Mouse (Mus musculus) large intestine, adult 2 months (tissue): ENCODE measurements around the gene Cox8c. TPM values are rescaled to one million over a fixed set of nuclear protein-coding genes. Genes with fewer than 3 reads are reported as not detected.

ENCODE experiments used
- DNase-seq: peaks from one replicate; pipeline ENCODE4 v3.0.0-alpha.2; 2012; ENCODE audit warnings: low read depth, low spot score
- WGBS: fragments of 180-500 bp; shearing (Covaris S2); methylation state at CpG from one replicate; pipeline ENCODE4 v1.1.7; 2018; 5-methylcytosine and 5-hydroxymethylcytosine counted together
- polyA plus RNA-seq: library from polyadenylated mRNA; depleted of rRNA; stranded (reverse); fragments of >200 nt; gene quantifications from 2 replicates; pipeline ENCODE4 v1.2.3, GENCODE M21; 2012; rRNA removed

Cox8c gene
- not detected in 2 replicates for polyA plus RNA-seq

DNA sequence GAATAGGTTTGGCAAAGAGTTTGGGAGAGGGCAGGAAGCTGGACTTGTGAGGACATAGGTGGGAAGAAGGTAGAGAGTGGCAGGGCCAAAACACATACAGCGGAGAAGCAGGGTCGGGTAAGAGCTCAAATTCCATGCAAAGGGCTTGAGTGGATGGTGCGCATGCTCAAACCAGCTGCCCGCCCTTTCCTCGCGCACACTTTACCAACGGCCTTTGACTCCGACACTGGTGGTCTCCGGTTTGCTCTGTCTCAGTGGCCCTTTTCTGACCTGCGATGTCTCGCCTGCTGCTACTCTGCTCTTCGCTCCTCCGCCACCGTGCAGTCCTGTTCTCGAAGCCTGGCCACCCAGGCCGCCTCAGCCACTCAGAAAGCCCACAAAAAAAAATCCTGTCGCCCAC, at the start of gene Cox8c:
Cox8c (plus strand) TSS at position 226 of the 400 bp plus-strand sequence.
- WGBS, result 88% methylated on average over 17 of the region's 17 CpGs
- DNase-seq, result no peak

DNA sequence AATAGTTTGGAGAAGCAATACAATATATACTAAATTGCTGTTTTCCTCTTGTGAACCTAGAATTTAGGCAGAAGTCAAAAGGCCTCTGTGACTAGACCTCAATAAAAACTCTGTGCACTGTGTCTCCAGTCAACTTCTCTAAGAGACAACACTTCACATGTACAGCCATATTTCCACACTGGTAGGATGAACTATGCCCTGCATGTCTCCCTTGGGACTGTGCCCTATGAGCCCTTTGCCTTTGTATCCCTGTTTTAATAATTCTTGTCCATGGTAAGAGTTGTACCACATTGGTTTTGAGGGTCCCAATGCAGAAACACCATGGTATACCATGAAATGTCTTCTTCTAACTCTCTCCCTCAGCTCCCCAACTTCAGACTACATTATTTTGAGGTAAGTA, 38.3 kb upstream of the Cox8c start:
- no peak for DNase-seq

DNA sequence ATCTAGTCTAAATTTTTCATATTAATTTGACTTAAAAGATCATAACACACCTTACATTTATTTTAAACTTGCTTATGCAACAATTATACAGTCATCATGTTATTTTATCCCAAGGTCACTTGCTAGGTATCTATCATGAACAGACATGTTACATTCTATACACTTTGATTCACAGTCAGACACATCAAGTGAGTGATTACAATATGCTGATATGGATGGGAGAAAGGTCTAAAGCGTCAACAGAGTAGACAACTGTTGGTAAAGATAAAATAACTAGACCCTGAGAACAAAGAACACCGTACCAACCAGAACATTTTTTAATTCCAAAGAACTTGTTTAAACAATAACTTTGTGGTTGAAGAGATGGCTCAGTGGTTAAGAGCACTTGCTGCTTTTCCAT, 29.3 kb upstream of the Cox8c start:
- 91% methylated on average over 2 of the region's 2 CpGs for WGBS
- DNase-seq, result no peak

DNA sequence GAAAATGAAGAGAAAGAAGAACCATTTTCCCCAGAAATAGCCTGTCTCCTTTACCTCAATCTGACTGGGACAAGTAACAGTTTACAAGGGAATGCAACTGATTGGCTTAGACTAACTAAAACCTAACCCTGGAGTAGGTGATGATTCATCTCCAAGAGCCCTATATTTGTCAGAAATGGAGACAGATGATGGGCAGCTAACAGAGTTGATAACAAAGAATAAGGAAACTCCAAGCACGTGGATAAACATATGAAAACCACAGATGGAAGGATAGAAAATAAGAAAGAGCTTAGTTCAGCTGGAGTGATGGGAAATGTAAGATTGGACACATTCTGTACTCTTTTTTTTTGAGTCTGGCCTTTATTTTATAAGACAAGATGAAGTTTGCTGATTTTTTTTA, 28.6 kb upstream of the Cox8c start:
- WGBS, result 51% methylated on average over 1 of the region's 1 CpGs

DNA sequence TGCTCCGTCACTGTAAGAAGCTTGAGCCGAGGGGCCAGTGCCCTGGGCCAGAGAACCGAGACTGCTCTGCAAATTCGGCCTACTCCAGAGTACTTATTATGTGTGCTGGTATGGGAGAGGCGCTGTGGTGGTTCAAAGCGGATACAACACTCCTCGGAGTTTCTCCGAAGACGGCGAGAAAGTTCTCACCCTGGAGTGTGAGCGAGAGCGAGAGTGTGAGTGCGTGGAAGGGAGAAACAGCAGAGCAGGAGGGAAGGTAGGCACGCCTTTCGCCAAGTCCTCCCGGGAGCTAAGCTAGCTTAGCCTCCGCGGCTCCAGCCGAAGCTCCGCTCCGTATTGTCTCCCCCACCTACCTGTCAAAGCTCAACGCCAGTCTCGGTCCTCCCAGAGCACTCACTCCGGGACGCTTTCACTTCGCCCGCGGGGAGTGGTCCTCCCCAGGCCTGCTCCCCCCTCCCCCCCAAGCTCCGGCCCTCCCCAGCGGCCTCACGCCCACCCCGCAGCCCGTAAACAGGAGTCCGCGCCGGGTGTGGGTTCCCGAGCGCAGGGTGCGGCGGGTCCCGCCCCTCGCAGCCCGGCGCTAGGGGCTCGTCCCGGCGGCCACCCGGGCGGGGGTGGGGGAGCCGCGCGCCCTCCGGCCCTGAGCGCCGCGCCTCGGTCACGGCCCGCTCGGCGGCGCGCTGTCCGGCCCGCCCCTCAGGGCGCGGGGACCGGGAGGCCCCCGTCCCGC, 21.6 kb upstream of the Cox8c start:
- WGBS, result under 1% methylated on average over 69 of the region's 70 CpGs
- DNase-seq, result peak; percentile 11

More for the DNA sequence above, 28.6 kb upstream of the Cox8c start:
- DNase-seq, result no peak

DNA sequence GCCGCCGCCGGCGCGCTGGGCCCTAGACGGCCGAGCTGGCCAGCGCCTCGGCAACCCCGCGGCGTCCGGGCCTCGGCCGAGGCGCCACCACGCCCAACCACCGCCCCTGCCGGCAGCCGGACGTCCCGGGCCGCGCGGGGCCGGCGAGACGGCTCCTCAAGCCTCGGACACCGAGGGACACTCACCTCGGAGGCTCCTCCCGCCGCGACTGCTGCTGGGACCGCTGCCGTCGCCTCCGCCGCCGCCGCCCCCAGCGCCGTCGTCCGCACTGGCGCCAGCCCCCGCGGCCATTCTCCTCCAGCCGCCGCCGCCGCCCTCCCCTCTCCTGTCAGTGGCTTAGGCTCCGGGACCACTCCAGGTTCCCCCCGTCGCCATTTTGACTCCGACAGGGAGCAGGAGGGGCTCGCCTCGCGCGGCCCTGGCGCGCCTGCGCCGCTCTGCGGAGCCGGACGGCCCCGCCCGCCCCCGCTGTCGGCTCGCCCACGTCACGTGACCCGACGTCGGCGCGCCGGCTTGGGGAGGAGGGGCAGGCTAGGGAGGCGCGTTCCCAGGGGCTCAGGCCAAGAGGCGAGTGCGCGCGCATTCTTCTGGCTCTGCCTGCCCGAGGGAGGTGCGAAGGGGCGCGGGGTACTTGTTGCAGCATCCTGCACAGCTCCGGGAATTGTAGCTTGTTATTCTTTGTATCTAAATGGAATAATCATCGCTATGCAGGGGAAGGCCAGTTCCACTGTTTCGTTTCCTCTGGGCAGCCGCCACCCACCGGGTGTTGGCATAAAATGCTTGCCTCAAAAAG, 20.9 kb upstream of the Cox8c start, which contains the start of gene Btbd7:
Btbd7 (minus strand) TSS at position 441 of the 793 bp plus-strand sequence.
- WGBS, result under 1% methylated on average over 95 of the region's 95 CpGs

DNA sequence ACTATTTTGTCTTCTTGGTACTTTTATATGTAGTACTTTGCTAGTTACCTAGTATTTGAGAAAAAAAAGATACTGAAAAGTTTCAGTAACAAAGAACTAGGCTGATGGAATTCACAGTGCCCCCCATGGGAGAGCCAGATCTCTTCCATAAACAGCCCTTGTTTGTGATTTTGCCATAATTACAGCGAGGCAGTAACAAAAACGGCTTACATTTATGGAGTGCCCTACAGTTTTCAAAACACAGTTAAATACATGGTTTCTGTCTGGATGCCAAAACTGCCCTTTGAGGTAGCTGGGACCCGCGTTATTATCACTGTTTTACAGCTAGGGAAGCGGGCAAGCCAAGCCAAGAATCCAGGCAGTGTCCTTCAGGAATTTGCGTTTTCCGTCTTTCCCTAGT, 20.2 kb upstream of the Cox8c start:
- 8% methylated on average over 7 of the region's 7 CpGs for WGBS
- DNase-seq, result no peak

More for the DNA sequence above, 20.9 kb upstream of the Cox8c start, which contains the start of gene Btbd7:
- peak; percentile 80 for DNase-seq

DNA sequence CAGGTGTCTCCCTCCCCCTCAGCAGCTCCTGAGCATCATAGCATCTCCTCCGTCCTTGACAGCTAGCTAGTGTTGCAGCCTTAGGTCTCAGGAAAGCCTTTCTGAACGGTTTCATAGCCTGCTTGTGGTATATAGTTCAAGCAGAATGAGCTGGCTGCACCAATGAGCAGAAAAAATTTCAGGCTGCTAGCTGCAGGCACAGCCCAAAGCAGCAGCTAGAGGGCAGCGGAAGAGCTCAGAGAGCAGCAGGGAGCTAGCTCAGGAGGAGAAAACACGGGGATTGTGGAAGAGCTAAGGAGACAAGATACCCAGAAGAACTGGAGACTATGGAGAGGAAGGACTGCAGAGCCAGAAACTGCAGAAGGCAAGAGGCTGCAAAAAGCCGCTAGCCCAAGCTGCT, 13.4 kb upstream of the Cox8c start:
- no peak for DNase-seq
- WGBS, result 26% methylated on average over 5 of the region's 5 CpGs

DNA sequence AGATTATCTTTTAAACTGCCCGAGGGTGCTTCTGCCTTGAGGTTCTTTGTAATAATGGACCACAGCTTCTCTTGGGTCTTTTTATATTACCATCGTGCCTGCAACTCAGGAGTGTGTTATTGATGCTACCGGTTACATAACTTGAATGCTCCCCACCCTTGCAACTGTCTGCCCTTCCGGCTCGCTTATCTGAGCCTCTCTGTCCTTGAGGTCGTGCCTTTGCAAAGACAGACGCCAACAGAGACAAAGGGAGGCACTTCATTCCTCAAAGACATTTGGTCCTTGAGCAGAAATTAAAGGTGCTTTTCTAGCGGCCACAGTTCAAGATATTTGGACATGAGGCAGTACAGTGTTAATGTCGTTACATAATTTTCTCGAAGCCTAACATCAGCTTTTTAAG, 11.8 kb upstream of the Cox8c start:
- WGBS, result 68% methylated on average over 10 of the region's 10 CpGs
- DNase-seq, result no peak

DNA sequence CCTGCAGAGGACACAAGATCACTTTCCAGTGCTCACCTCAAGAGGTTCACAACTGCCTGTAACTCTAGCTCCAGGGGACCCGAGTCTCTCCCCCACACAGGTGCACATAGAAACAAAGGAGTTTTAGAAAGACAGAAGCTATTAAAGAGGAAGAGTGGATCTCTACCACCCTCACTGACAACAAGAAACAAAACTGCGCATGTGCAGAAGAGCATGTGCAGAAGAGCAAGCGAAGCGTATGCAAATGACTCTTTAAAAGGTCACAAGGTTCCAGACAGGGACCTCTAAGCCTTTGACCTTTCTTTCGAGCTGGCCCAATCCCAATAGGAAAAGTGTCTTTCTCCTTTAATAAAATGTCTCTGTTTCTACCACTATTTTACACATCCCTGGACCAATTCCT, 10.5 kb upstream of the Cox8c start:
- DNase-seq, result no peak
- 75% methylated on average over 5 of the region's 5 CpGs for WGBS

DNA sequence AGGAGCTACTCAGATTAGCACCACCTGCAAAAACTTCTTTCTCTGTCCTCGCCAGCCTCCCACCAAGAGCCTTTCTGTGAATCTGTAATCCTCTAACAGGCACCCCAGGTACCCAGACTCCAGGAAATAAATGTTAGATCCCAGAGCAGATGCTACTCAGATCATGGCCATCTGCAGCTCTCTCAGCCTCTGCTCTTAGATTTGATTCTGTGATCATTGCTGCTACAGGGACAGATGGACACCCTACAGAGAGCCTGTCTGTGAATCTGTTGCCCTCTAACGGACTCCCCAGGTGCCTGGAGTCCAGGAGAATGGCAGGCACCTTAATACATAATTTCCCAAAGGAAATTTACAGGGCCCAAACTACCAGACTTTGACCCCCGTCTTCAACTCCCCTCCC, 9.1 kb downstream of the Cox8c start:
- WGBS, result 40% methylated on average over 3 of the region's 3 CpGs

DNA sequence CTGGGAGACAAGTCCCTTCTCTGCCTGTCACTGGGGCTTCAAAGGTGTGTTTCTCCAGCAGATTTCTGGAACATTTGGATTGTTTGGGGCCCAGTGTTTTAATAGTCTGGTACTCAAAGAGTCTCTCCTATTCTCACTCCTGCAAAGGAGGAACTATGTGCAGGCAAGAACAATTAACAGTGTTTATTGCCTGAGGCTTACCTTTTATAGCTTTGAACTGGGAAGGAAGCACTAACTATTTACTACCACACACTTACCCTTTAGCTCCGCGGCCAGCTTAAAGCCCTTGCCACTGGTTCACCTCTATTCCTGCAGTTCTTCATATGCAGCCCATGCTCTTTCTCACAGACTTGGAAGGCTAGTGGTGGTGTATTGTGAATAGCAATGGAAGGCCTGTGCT, 17.0 kb downstream of the Cox8c start:
- WGBS, result 4% methylated on average over 2 of the region's 2 CpGs
- DNase-seq, result peak; percentile 27

More for the DNA sequence above, 9.1 kb downstream of the Cox8c start:
- DNase-seq, result no peak

DNA sequence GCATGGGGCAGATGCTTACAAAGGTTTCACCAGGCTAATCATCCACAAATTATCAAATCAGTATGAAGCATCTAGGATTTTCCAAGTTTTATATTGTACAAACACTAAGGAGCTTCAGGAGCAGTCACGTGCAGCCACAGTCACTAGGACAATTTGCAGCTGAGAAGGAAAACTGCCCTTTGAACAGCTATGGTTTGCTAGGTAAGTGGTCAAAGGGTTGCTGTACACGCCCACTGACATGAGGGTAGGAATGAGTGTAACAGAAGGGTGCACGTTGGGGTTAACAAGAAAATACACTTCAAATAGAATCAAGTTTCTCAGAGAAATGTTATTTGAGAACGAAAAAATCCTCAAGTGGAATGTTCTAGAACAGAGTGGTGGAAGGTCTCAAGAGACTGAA, 30.6 kb downstream of the Cox8c start:
- 33% methylated on average over 4 of the region's 4 CpGs for WGBS
- no peak for DNase-seq

DNA sequence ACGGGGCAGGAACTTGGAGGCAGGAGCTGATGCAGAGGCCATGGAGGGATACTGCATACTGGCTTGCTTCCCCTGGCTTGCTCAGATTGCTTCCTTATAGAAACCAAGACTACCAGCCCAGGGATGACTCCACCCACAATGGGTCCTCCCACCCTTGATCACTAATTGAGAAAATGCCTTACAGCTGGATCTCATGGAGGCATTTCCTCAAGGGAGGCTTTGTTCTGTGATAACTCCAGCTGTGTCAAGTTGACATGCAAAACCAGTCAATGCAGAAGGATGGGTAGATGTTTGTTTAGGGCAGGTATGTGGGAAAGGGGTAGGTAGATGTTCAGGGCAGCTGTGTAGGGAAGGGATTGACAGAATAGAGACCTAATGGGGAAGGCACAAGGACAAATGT, 31.2 kb downstream of the Cox8c start:
- WGBS, result 52% methylated on average over 1 of the region's 1 CpGs
- DNase-seq, result no peak

DNA sequence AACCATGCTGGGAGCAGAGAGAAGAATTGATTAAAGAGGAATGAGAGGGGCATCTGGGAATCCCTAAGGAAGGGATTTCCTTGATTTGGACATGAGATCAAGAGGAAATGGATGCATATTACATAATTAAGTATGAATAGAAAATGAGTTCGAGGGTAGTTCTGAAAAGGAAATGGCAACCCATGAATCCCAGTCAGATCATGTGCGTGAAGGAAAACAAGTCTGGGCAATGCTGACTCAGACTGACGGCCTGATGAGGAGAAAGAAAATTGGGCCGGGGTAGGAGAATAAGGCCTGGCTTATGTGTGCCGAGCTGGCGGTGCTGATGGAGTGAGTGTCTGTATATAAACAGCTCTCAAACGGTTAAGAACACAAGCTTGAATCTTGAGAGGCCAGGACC, 31.7 kb downstream of the Cox8c start:
- 85% methylated on average over 7 of the region's 7 CpGs for WGBS
- DNase-seq, result no peak

DNA sequence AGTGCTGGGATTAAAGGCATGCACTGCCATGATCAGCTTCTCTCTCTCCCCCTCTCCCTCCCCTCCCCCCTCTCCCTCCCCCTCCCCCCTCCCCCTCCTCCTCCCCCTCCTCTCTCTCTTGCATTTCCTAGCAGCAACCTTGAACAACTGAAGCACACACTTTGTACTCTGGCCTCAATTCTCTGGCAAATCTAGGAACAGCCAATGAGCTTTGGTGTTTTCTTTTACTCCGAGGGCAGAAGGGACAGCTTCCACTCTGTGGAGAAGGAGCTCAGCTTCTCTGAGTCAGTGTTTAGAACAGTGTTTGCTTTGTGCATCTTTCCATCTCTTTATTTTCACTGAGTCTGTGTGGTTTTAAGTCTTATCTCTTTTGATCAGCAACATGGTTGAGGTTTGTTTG, 36.8 kb downstream of the Cox8c start:
- no peak for DNase-seq
- WGBS, result 9% methylated on average over 1 of the region's 1 CpGs

DNA sequence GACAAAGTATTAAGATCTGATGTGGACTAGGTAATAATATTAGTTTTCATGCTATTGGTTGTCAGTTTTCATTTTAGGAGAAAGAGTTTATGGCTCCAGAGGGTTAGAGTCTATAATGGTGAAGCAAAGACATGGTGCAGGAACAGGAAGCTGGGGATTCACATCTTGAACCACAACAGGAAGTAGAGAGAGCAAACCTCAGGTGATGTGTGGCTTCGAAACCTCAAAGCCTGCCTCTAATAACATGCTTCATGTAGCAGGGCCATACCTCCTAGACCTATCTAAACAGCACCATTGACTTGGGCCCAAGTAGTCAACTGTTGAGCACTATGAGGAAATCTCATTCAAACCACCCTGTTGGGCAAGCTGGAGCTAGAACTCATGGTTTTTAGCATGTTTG, 46.5 kb downstream of the Cox8c start:
- 81% methylated on average over 1 of the region's 1 CpGs for WGBS
- no peak for DNase-seq

DNA sequence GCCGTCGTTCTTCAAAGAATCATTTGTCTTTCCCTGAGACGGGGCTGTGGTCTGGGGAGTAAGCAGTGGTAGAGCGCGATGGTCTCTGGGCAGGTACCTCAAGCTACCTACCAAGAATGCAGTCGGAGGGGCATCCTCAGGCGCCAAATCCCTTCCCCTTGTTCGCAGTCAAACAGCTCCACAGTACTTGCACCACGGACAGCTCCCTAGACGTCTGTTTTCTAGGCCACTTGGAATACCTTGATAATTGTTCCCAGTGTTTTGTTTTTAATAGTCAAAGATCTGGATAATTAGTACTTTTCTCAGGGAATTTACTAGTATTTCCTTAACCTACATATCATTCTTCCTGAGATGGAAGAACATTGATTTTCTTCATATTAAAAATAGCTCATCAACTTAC, 48.7 kb downstream of the Cox8c start:
- WGBS, result 20% methylated on average over 10 of the region's 10 CpGs
- DNase-seq, result no peak

DNA sequence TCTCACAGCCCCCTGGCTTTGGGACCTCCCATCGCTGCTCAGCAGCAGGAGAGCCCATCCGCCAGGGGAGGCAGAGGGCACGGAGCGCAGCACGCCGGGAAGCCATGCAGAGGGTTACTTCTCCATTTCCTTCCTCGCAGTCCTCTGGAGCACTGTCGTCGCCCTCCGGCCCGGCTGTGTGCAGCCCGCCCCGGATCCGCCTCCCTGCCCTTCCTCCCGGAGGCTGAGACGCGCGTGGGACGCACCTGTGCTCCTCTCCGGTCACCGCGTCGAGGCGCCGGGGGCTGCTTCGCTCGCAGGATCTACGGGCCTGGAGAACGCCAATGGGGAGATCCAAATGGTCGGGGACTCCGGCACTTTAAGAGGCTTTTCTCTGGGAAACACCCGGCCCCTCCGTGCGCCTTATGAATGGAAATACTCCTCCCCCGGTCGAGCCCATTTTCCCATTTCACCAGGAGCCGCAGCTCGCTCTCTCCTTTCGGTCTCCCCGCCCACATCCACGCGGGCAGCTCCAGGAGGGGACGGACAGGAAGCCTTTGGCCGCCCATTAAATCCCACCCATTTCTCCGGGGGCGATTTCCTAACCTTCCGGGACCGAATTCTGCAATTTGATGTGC, 49.8 kb downstream of the Cox8c start, which contains the start of gene Unc79:
Unc79 (plus strand) TSS at position 82 of the 617 bp plus-strand sequence.
- DNase-seq, result no peak
- WGBS, result 1% methylated on average over 48 of the region's 48 CpGs

DNA sequence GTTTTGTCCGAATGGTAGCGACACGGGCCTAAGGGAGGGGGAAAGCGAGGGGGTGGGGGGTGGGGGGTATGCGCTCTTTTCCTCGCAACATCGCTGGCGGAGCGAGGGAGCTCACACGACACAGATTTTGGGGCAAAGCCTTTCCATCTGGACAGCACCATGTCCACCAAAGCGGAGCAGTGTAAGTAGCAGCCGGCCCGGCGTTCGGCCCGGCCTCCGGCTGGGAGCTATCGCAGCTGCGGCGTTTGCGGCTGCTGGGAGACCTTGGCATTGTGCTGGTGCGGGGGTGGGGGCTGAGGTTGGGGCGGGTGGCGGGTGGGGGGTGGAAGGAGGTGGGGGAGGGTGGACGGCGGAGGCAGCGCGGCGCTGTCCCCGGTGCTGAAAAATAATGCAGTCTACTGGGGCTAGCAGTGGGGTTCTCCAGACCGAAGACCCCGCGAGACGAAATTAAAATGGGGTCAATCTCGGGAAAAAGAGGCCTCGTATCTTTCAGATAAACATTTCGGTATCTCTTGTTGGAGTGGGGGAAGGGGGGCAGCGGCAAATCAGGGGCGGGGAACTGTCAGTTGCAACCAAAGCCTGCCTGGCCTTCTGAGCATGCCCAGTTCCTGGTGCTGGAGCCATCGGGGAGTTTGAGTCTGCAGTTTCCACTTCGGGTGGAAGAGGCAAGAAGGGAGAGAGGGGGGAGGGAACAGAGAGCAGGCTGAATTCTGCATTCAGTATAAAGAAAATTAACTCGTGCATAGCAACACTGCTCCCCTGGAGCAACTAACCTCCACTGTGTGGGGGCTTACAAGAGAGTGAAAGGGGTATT, 50.5 kb downstream of the Cox8c start:
- DNase-seq, result no peak
- 1% methylated on average over 37 of the region's 42 CpGs for WGBS
